Mouse (Mus musculus): ENCODE results near the gene Acsm4. TPM values are rescaled to one million over a fixed set of nuclear protein-coding genes. Genes with fewer than 3 reads are reported as not detected.

Gene Acsm4
- total RNA-seq, 1 experiment from 2014 or later = not detected

DNA sequence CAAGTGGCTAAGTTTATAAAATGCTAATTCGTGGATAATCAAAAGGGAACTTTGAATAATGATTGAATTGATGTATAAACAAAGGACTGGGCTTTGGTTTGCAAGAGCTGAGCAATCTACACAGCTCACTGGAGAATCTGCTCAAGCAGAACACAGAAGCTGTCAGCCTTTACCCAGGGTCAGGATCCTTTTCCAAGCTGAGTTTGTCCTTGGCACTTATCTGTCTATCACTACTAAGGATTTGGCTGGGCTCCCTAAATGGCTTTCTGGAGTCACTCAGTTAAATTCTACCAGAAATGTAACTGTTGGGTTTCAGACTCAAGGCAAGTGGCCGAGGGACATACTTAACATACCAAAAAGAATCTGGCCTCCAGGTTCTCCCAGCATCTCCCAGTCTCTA, 60.1 kb downstream of the Acsm4 start:
- no peak for ATAC-seq (replicated peaks; ENCODE audit: insufficient number of reproducible peaks, low FRiP score, low TSS enrichment, poor library complexity, severe bottlenecking)

DNA sequence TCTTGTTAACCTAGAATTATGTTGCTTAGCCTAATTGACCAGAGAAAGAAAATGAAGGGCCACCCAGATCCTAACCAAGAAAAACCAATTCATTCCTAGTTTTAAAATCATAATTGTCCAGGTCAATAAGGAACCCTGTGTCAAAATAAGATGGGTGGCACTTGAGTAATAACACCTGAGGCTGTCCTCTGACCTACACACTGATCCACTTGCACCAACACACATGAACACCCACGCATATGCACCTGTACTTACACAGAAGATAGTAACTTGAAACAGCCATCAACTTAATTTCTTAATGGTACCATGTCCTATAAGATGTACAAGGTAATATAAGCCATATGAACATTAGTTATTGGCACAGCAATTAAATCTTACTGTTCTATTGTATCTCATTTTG, 63.9 kb downstream of the Acsm4 start:
- ATAC-seq (replicated peaks; ENCODE audit: insufficient number of reproducible peaks, low FRiP score, low TSS enrichment, poor library complexity, severe bottlenecking) = no peak

DNA sequence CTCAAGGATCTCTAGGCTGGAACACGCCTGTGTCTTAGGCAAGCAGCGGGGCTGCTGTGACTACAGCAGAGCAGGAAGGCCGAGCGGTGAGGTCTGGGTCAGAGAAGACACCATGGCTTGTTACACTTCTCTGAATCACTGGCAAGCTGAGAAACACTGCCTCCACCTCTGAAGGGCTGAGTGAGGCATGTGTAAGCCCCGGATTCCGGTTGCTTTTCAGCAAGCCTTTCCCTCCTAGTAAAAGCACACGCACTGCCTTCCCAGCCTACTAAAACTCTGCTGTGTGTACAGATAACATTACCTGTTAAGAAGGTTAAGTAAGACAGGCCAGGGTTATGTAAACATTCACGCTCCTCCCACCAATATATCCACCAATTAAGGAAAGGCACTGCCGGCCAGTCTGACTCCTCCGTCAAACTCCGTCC, 70.7 kb downstream of the Acsm4 start, which contains the start of gene Acsm3:
Gene Acsm3 (plus strand): TSS at position 397 of the 425 bp plus-strand sequence.
- ATAC-seq (replicated peaks; ENCODE audit: insufficient number of reproducible peaks, low FRiP score, low TSS enrichment, poor library complexity, severe bottlenecking) = no peak

DNA sequence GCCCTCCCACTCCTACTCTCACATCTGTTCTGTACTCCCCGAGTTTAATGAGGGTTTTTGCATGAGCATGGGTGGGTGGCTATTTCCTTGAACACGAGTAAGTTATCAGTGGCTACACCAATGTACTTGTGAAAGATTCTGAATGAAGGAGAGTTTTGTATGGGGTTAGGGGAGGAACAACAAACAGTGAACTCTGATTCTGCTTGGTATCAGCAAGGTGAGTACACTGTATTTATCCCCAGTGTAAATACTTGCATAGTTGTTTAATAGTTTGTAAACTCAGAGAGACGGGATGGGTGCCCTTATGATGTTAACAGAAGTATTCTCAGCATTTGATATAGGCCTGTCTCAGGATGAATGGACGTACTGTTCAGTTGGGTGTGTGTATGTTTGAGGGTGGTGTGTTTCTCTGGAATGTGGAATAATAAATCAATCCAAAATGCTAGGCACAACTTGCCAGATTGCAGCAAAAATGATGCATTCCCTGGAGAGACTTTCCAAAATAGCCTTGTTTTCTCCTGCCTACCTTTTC, 72.4 kb downstream of the Acsm4 start:
- no peak for ATAC-seq (replicated peaks; ENCODE audit: insufficient number of reproducible peaks, low FRiP score, low TSS enrichment, poor library complexity, severe bottlenecking)

Other genes starting within 250 kb of the Acsm4 start
- gene Gp2, start 230.7 kb upstream of the Acsm4 start, total RNA-seq (2017) = not detected in 3 replicates
- not detected in 3 replicates for gene Umod, start 210.7 kb upstream of the Acsm4 start, total RNA-seq (2017)
- not detected in 3 replicates for gene Acsm5, start 170.6 kb upstream of the Acsm4 start, total RNA-seq (2017)
- gene Pdilt, start 166.5 kb upstream of the Acsm4 start, total RNA-seq (2017) = 0.29 to 0.48 TPM in 2 of 3 replicates, not detected in the other
- not detected in 3 replicates for gene Acsm2, start 135.7 kb upstream of the Acsm4 start, total RNA-seq (2017)
- gene Acsm1, start 83.0 kb upstream of the Acsm4 start, total RNA-seq (2017) = not detected in 3 replicates
- gene Thumpd1, start 30.8 kb downstream of the Acsm4 start, total RNA-seq (2017) = 56.5 to 59.0 TPM (median 58.3 TPM) in 3 replicates
- gene Acsm3, start 70.9 kb downstream of the Acsm4 start, total RNA-seq (2017) = 1.6 TPM in 1 of 3 replicates, not detected in the others
- gene Rexo5, start 104.0 kb downstream of the Acsm4 start, total RNA-seq (2017) = 9.6 to 61.3 TPM (median 56.9 TPM) in 3 replicates
- gene Eri2, start 104.0 kb downstream of the Acsm4 start, total RNA-seq (2017) = 1.6 to 4.3 TPM (median 2.9 TPM) in 3 replicates
- gene Lyrm1, start 205.8 kb downstream of the Acsm4 start, total RNA-seq (2017) = 4.4 to 8.8 TPM (median 8.6 TPM) in 3 replicates
- gene Dcun1d3, start 206.3 kb downstream of the Acsm4 start, total RNA-seq (2017) = 7.1 to 13.6 TPM (median 11.6 TPM) in 3 replicates